Mouse (Mus musculus) MEL (cell line): ENCODE data around the gene Cpm. TPM values are rescaled to one million over a fixed set of nuclear protein-coding genes. Genes with fewer than 3 reads are reported as not detected.

Experiments used
- DNase-seq: peaks from one replicate; pipeline ENCODE4 v3.0.0; 2011; ENCODE audit warnings: low read depth, low spot score
- H3K27ac ChIP-seq: 2 replicates; pipeline ENCODE4 v1.5.1; 2012; ENCODE audit warnings: low read depth, mild to moderate bottlenecking, control low read depth, low read length, moderate library complexity; ENCODE audit not compliant: control insufficient read depth
- H3K27me3 ChIP-seq, 2 experiments: fragments of 150-350 bp in 1 of 2; sonication (generic) in 1 of 2; 2 replicates each; pipeline ENCODE4 v1.6.1; 2012; ENCODE audit warnings: low read length in 2 of 2, mild to moderate bottlenecking in 2 of 2, improper control_type of control experiment in 1 of 2, moderate library complexity in 1 of 2; ENCODE audit not compliant: insufficient read depth in 2 of 2, control insufficient read depth in 1 of 2
- H3K36me3 ChIP-seq, 2 experiments: 2 replicates each; pipeline ENCODE4 v1.6.1; 2012 to 2014; ENCODE audit warnings: low read length in 2 of 2, improper control_type of control experiment in 1 of 2, inconsistent platforms in 1 of 2, mild to moderate bottlenecking in 1 of 2; ENCODE audit not compliant: insufficient read depth in 2 of 2, control insufficient read depth in 1 of 2
- H3K4me1 ChIP-seq, 2 experiments: fragments of 150-350 bp in 1 of 2; sonication (generic) in 1 of 2; 2 replicates each; pipeline ENCODE4 v1.6.1; 2012; ENCODE audit warnings: low read length in 2 of 2, improper control_type of control experiment in 1 of 2, mild to moderate bottlenecking in 1 of 2; ENCODE audit not compliant: insufficient read depth in 2 of 2, control insufficient read depth in 1 of 2
- H3K4me3 ChIP-seq, 2 experiments: fragments of 150-350 bp in 1 of 2; sonication (generic) in 1 of 2; 2 replicates each; pipeline ENCODE4 v1.5.1; 2012; ENCODE audit warnings: low read depth in 2 of 2, low read length in 2 of 2, mild to moderate bottlenecking in 2 of 2, moderate library complexity in 2 of 2, control low read depth in 1 of 2, improper control_type of control experiment in 1 of 2; ENCODE audit not compliant: control insufficient read depth in 1 of 2, insufficient read depth in 1 of 2
- H3K79me2 ChIP-seq: 2 replicates; pipeline ENCODE4 v1.6.1; 2012; ENCODE audit warnings: mild to moderate bottlenecking, low read length, moderate library complexity; ENCODE audit not compliant: control insufficient read depth, poor library complexity, insufficient read depth
- H3K9ac ChIP-seq: 2 replicates; pipeline ENCODE4 v1.6.1; 2012; ENCODE audit warnings: low read depth, mild to moderate bottlenecking, control low read depth, low read length, moderate library complexity; ENCODE audit not compliant: control insufficient read depth, poor library complexity, severe bottlenecking
- H3K9me3 ChIP-seq: fragments of 150-350 bp; sonication (generic); replicated peaks from 2 replicates; pipeline ENCODE4 v1.6.1; 2012; ENCODE audit warnings: mild to moderate bottlenecking, low read length, improper control_type of control experiment, moderate library complexity; ENCODE audit not compliant: insufficient read depth
- BHLHE40 ChIP-seq: IDR thresholded peaks from 2 replicates; pipeline ENCODE4 v1.6.1; 2012; ENCODE audit warnings: low read depth, mild to moderate bottlenecking, inconsistent platforms, low read length, improper control_type of control experiment, borderline replicate concordance
- CHD1 ChIP-seq: IDR thresholded peaks from 2 replicates; pipeline ENCODE4 v1.6.1; 2012; ENCODE audit warnings: low read depth, mild to moderate bottlenecking, inconsistent platforms, low read length, improper control_type of control experiment
- E2F4 ChIP-seq: IDR thresholded peaks from 2 replicates; pipeline ENCODE4 v1.6.1; 2011; ENCODE audit warnings: low read depth, low read length, improper control_type of control experiment, borderline replicate concordance
- EP300 ChIP-seq, 2 experiments: IDR thresholded peaks; 2 replicates each; pipeline ENCODE4 v1.6.1; 2011; ENCODE audit warnings: improper control_type of control experiment in 2 of 2, low read length in 2 of 2, low read depth in 1 of 2, mild to moderate bottlenecking in 1 of 2
- GATA1 ChIP-seq: IDR thresholded peaks from 2 replicates; pipeline ENCODE4 v1.6.1; 2011; ENCODE audit warnings: low read depth, low read length, improper control_type of control experiment
- HCFC1 ChIP-seq: IDR thresholded peaks from 2 replicates; pipeline ENCODE4 v1.6.1; 2012; ENCODE audit warnings: low read depth, mild to moderate bottlenecking, inconsistent platforms, low read length, improper control_type of control experiment, moderate library complexity
- JUND ChIP-seq: IDR thresholded peaks from 2 replicates; pipeline ENCODE4 v1.6.1; 2011; ENCODE audit warnings: low read depth, mild to moderate bottlenecking, improper control_type of control experiment, low read length
- KAT2A ChIP-seq: conservative IDR thresholded peaks from 2 replicates; pipeline ENCODE4 v1.6.1; 2012; ENCODE audit warnings: low read depth, low read length, improper control_type of control experiment, inconsistent platforms
- MAX ChIP-seq: IDR thresholded peaks from 2 replicates; pipeline ENCODE4 v1.6.1; 2011; ENCODE audit warnings: low read length, improper control_type of control experiment
- MAZ ChIP-seq: IDR thresholded peaks from 2 replicates; pipeline ENCODE4 v1.6.1; 2012; ENCODE audit warnings: low read depth, mild to moderate bottlenecking, inconsistent platforms, low read length, improper control_type of control experiment
- MYB ChIP-seq: IDR thresholded peaks from 2 replicates; pipeline ENCODE4 v1.6.1; 2011; ENCODE audit warnings: mild to moderate bottlenecking, low read depth, low read length, improper control_type of control experiment
- MYC ChIP-seq: IDR thresholded peaks from 2 replicates; pipeline ENCODE4 v1.6.1; 2011; ENCODE audit warnings: low read depth, mild to moderate bottlenecking, low read length, improper control_type of control experiment, moderate library complexity
- NELFE ChIP-seq: IDR thresholded peaks from 2 replicates; pipeline ENCODE4 v1.6.1; 2011; ENCODE audit warnings: low read depth, low read length, improper control_type of control experiment
- NRF1 ChIP-seq: IDR thresholded peaks from 2 replicates; pipeline ENCODE4 v1.6.1; 2014; ENCODE audit warnings: low read depth, mild to moderate bottlenecking, inconsistent platforms, low read length, improper control_type of control experiment, moderate library complexity; ENCODE audit not compliant: poor library complexity, insufficient read depth, severe bottlenecking
- POLR2AphosphoS5 ChIP-seq: IDR thresholded peaks from 2 replicates; pipeline ENCODE4 v1.6.1; 2012; ENCODE audit warnings: low read depth, borderline replicate concordance, mild to moderate bottlenecking, inconsistent platforms, low read length, moderate library complexity, mixed read lengths
- RCOR1 ChIP-seq: IDR thresholded peaks from 2 replicates; pipeline ENCODE4 v1.6.1; 2012; ENCODE audit warnings: low read depth, mild to moderate bottlenecking, inconsistent platforms, low read length, improper control_type of control experiment
- SIN3A ChIP-seq: IDR thresholded peaks from 2 replicates; pipeline ENCODE4 v1.6.1; 2012; ENCODE audit warnings: low read length, improper control_type of control experiment, inconsistent platforms
- TAL1 ChIP-seq: IDR thresholded peaks from 2 replicates; pipeline ENCODE4 v1.6.1; 2012; ENCODE audit warnings: mild to moderate bottlenecking, inconsistent platforms, low read length, moderate library complexity, mixed read lengths
- USF2 ChIP-seq, 2 experiments: IDR thresholded peaks; 2 replicates each; pipeline ENCODE4 v1.6.1; 2011 to 2012; ENCODE audit warnings: improper control_type of control experiment in 2 of 2, low read length in 2 of 2, borderline replicate concordance in 1 of 2, inconsistent platforms in 1 of 2, low read depth in 1 of 2, mild to moderate bottlenecking in 1 of 2; ENCODE audit not compliant: insufficient read depth in 1 of 2
- ZC3H11A ChIP-seq: IDR thresholded peaks from 2 replicates; pipeline ENCODE4 v1.6.1; 2012; ENCODE audit warnings: low read depth, mild to moderate bottlenecking, inconsistent platforms, low read length, improper control_type of control experiment
- ZMIZ1 ChIP-seq: IDR thresholded peaks from 2 replicates; pipeline ENCODE4 v1.6.1; 2012; ENCODE audit warnings: low read depth, mild to moderate bottlenecking, inconsistent platforms, low read length, improper control_type of control experiment, moderate library complexity
- ZNF384 ChIP-seq: IDR thresholded peaks from 2 replicates; pipeline ENCODE4 v1.6.1; 2012; ENCODE audit warnings: low read depth, mild to moderate bottlenecking, inconsistent platforms, low read length, improper control_type of control experiment
- polyA plus RNA-seq, 2 experiments: library from polyadenylated mRNA; stranded (reverse) in 1 of 2; unstranded in 1 of 2; fragments of >175 nt in 1 of 2; fragments of >200 nt in 1 of 2; gene quantifications; 2 replicates each; pipeline versions ENCODE4 v1.2.1 to v1.2.4; 2012; ENCODE audit warnings: low replicate concordance in 2 of 2, low read depth in 1 of 2; ENCODE audit not compliant: insufficient read length in 2 of 2, insufficient read depth in 1 of 2, missing spikeins in 1 of 2
- total RNA-seq: library from RNA; depleted of rRNA; stranded (reverse); fragments of 300-350 nt; gene quantifications from 2 replicates; pipeline ENCODE4 v1.2.3, GENCODE M21; 2012

Cpm gene
- total and polyA plus RNA-seq, 3 experiments: 0.04 to 0.40 TPM; not detected in 1

- Histone ChIP-seq H3K36me3 (no peaks in the 10 kb centered on the region), H3K9me3 (no peaks in the 10 kb centered on the region), H3K79me2 (no peaks in the 10 kb centered on the region), H3K9ac (no peak overlapping the region), H3K27me3 (no peaks in the 10 kb centered on the region), H3K4me3 (no peak overlapping the region), H3K4me1 (no peaks in the 10 kb centered on the region), H3K27ac (no peak overlapping the region)
- DNase-seq: no peak
- TF ChIP-seq USF2 (IDR thresholded peaks at IDR 0.05; ENCODE audit: borderline replicate concordance in 1 of 2, insufficient read depth in 1 of 2, low read depth in 1 of 2, low read length in 2 of 2): no peak
- no peak for TF ChIP-seq JUND
- TF ChIP-seq NELFE: no peak
- TF ChIP-seq CHD1: no peak
- TF ChIP-seq ZNF384: no peak
- TF ChIP-seq MAX: no peak
- TF ChIP-seq TAL1: no peak
- TF ChIP-seq KAT2A: no peak
- TF ChIP-seq POLR2AphosphoS5: no peak
- TF ChIP-seq RCOR1: no peak
- no peak for TF ChIP-seq ZC3H11A
- TF ChIP-seq EP300 (IDR thresholded peaks at IDR 0.05; ENCODE audit: low read depth in 1 of 2, low read length in 2 of 2): no peak
- no peak for TF ChIP-seq MAZ
- TF ChIP-seq SIN3A: no peak
- no peak for TF ChIP-seq MYB
These were observed 27.9 kb upstream of the Cpm start for GRCm38 (mm10) chr10:117601146-117602035.

DNA sequence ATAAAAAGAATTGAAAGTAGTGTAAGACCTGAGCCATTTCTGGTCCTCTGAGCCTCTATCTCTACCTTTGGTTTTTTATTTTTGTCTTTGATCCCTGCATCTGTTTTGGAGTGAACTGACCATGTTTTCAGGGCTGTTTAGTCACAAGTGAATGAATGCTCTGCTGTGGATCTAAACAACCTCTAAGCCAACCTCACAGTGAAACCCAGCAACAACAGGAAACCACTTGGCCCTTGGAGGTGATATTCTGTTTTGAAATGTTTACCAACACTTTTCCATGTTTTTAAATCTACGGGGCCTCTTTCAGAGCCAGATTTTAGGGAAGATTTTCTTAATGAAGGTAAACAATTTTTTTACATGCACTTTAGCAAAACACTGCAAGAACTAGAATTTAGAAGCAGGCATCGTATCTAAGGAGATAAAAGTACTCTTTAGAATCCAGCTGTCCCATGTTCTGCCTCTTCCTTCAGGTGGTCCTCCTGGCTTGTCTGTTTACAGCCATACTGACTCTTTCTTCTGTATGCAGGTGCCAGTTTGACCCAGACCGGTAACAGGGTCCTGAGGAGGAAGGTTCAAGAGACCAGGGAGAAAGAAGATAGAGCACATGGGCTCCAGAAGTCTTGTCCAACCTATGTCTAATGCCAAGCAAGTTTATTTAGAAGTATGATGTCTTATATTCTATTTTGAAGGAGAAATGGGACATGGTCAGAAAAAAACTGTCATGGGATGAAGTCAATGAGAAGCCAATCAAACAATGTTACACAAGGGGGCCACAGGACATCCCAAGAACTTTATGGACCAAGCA lies 26.8 kb upstream of the Cpm start:
- TF ChIP-seq GATA1 (no peak), ZMIZ1 (no peak), E2F4 (no peak), HCFC1 (no peak), MYB (no peak), JUND (no peak), BHLHE40 (no peak), MYC (no peak), NRF1 (no peak)
- no peaks in the 10 kb centered on the region for H3K4me1 ChIP-seq
- no peak overlapping the region for H3K27ac ChIP-seq
- no peak overlapping the region for H3K4me3 ChIP-seq
- H3K9ac ChIP-seq: no peak overlapping the region
- DNase-seq: no peak
- H3K9me3 ChIP-seq: no peaks in the 10 kb centered on the region
- no peaks in the 10 kb centered on the region for H3K79me2 ChIP-seq
- no peaks in the 10 kb centered on the region for H3K36me3 ChIP-seq
- no peaks in the 10 kb centered on the region for H3K27me3 ChIP-seq
